Mouse (Mus musculus): ENCODE measurements around the gene Plekhg1.

DNA sequence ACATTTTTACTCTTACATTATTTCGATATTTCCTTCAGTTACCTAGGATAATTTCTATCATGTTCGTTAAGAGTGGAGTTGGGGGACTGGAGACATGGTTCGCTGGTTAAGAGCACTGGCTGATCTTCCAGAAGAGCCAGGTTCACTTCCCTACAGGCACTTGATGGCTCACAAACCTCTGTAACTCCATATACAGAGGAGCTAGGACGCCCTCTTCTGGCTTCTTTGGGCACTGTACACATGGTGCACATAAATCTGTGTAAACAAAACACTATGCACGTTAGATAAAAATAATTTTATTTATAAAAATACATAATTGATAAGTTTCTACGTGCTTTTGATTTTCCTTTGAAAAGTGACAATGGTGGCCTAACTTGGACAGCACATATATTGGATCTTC lies 61.1 kb downstream of the Plekhg1 start:
- TF ChIP-seq CTCF (IDR thresholded peaks at IDR 0.05; ENCODE audit: borderline replicate concordance, control insufficient read depth, extremely low read depth, insufficient read depth, low read length, poor library complexity) = no peak
- TF ChIP-seq POLR2A (IDR thresholded peaks at IDR 0.05; ENCODE audit: control insufficient read depth, extremely low read depth, insufficient read depth, low read length, poor library complexity) = no peak

Data from thymus, adult 2 months (tissue).